Mouse (Mus musculus) stomach, embryonic 14.5 days (tissue): ENCODE data around the gene Ccdc194. TPM values are rescaled to one million over a fixed set of nuclear protein-coding genes. Genes with fewer than 3 reads are reported as not detected.
"Not testable (repeated sequence)": the region's sequence is repeated elsewhere in the genome, so short reads cannot be mapped to it uniquely, and the experiment has no call there.

Experiments
- ATAC-seq: fragments of 200-750 bp; cut with Nextera tagmentation; 2 replicates; pipeline ENCODE4 v1.8.0; 2017; ENCODE audit warnings: low read depth, moderate TSS enrichment; ENCODE audit not compliant: insufficient number of reproducible peaks, insufficient read depth, low FRiP score
- H3K27ac ChIP-seq: fragments of 300-500 bp; sonication (generic); 2 replicates; pipeline ENCODE4 v1.5.1; 2014; ENCODE audit warnings: mild to moderate bottlenecking, low read length, moderate library complexity, mixed read lengths
- H3K27me3 ChIP-seq: fragments of 300-500 bp; sonication (generic); 2 replicates; pipeline ENCODE4 v1.6.1; 2014; ENCODE audit warnings: low read length, control low read depth, mixed read lengths; ENCODE audit not compliant: control insufficient read depth, insufficient read depth
- H3K36me3 ChIP-seq: fragments of 300-500 bp; sonication (generic); 2 replicates; pipeline ENCODE4 v1.6.1; 2014; ENCODE audit warnings: mild to moderate bottlenecking, control low read depth, low read length, moderate library complexity, mixed read lengths; ENCODE audit not compliant: control insufficient read depth, insufficient read depth
- H3K4me1 ChIP-seq: fragments of 300-500 bp; sonication (generic); 2 replicates; pipeline ENCODE4 v1.6.1; 2014; ENCODE audit warnings: low read length, control low read depth, mixed read lengths; ENCODE audit not compliant: control insufficient read depth, insufficient read depth
- H3K4me2 ChIP-seq: fragments of 300-500 bp; sonication (generic); replicated peaks from 2 replicates; pipeline ENCODE4 v1.6.1; 2014; ENCODE audit warnings: low read depth, low read length, control low read depth
- H3K4me3 ChIP-seq: fragments of 300-500 bp; sonication (generic); 2 replicates; pipeline ENCODE4 v1.5.1; 2014; ENCODE audit warnings: low read depth, low read length, control low read depth
- H3K9ac ChIP-seq: fragments of 300-500 bp; sonication (generic); replicated peaks from 2 replicates; pipeline ENCODE4 v1.6.1; 2014; ENCODE audit warnings: low read depth, mild to moderate bottlenecking, control low read depth, low read length, moderate library complexity, mixed read lengths
- H3K9me3 ChIP-seq: fragments of 300-500 bp; sonication (generic); 2 replicates; pipeline ENCODE4 v1.6.1; 2016; ENCODE audit warnings: low read depth, low read length, control low read depth; ENCODE audit not compliant: control insufficient read depth
- WGBS: fragments of 180-500 bp; shearing (Covaris S2); extraction: QIAGEN DNeasy Blood & Tissue Kit; methylation state at CpG from one replicate; pipeline ENCODE4 v1.1.7; 2014; 5-methylcytosine and 5-hydroxymethylcytosine counted together
- polyA plus RNA-seq: library from polyadenylated mRNA; unstranded; fragments of >200 nt; fragmentation: Nextera tagmentation; extraction: Ambion mirVana; gene quantifications from 2 replicates; pipeline ENCODE4 v1.2.1, GENCODE M21; 2014

The Ccdc194 gene
- polyA plus RNA-seq, 1 experiment from 2014 or later: 0.58 TPM

- H3K4me3 ChIP-seq: no peak overlapping the region
- WGBS: 75% methylated on average over 11 of the region's 11 CpGs
- H3K27me3 ChIP-seq: 0 out of 2 replicates have a peak, but pooled peaks cover 12% of the 10 kb centered on the region
- H3K27ac ChIP-seq: peak overlapping the region; percentile 6; the same call in 1 of the 2 replicates
- H3K4me1 ChIP-seq: peaks cover 19% of the 10 kb centered on the region; the same call in 1 of the 2 replicates
- no peak overlapping the region for H3K4me2 ChIP-seq
- H3K36me3 ChIP-seq: no peaks in the 10 kb centered on the region
- no peak overlapping the region for H3K9ac ChIP-seq
- no peaks in the 10 kb centered on the region for H3K9me3 ChIP-seq
- ATAC-seq: 0 out of 2 replicates have a peak, but pooled peaks have one; percentile 30
Observed at GRCm38 (mm10) chr8:71528362-71529073, 3.0 kb upstream of the Ccdc194 start.

GRCm38 (mm10) chr8:71527162-71527870 lies 1.8 kb upstream of the Ccdc194 start:
- Histone ChIP-seq H3K9me3 (no peaks in the 10 kb centered on the region), H3K4me2 (no peak overlapping the region), H3K36me3 (no peaks in the 10 kb centered on the region), H3K27me3 (0 out of 2 replicates have a peak, but pooled peaks cover 12% of the 10 kb centered on the region), H3K4me3 (no peak overlapping the region), H3K9ac (no peak overlapping the region), H3K27ac (peak overlapping the region; percentile 39; the same call in 1 of the 2 replicates), H3K4me1 (peaks cover 19% of the 10 kb centered on the region; the same call in 1 of the 2 replicates)
- WGBS: 44% methylated on average over 3 of the region's 3 CpGs
- ATAC-seq: no peak

GRCm38 (mm10) chr8:71526272-71526671 lies 761 bp upstream of the Ccdc194 start:
- ATAC-seq: no peak
- Histone ChIP-seq H3K36me3 (no peaks in the 10 kb centered on the region), H3K27me3 (0 out of 2 replicates have a peak, but pooled peaks cover 12% of the 10 kb centered on the region), H3K9me3 (no peaks in the 10 kb centered on the region), H3K27ac (peak overlapping the region; percentile 4; the same call in 1 of the 2 replicates), H3K4me1 (peaks cover 19% of the 10 kb centered on the region; the same call in 1 of the 2 replicates), H3K9ac (no peak overlapping the region), H3K4me2 (no peak overlapping the region), H3K4me3 (no peak overlapping the region)
- 18% methylated on average over 6 of the region's 6 CpGs for WGBS

- no peak overlapping the region for H3K4me2 ChIP-seq
- 4% methylated on average over 17 of the region's 17 CpGs for WGBS
- no peaks in the 10 kb centered on the region for H3K36me3 ChIP-seq
- H3K4me1 ChIP-seq: peaks cover 10% of the 10 kb centered on the region; the same call in 1 of the 2 replicates
- no peak overlapping the region for H3K4me3 ChIP-seq
- 0 out of 2 replicates have a peak, but pooled peaks cover 12% of the 10 kb centered on the region for H3K27me3 ChIP-seq
- ATAC-seq: peak; percentile 78; the same call in 1 of the 2 replicates
- no peaks in the 10 kb centered on the region for H3K9me3 ChIP-seq
- no peak overlapping the region for H3K27ac ChIP-seq
- H3K9ac ChIP-seq: no peak overlapping the region
Observed at GRCm38 (mm10) chr8:71521634-71522033, 3.9 kb downstream of the Ccdc194 start.

GRCm38 (mm10) chr8:71519037-71519825 lies 6.3 kb downstream of the Ccdc194 start:
- H3K9me3 ChIP-seq, H3K4me2 ChIP-seq, H3K4me1 ChIP-seq, ATAC-seq, H3K36me3 ChIP-seq, H3K27me3 ChIP-seq, H3K4me3 ChIP-seq, H3K27ac ChIP-seq, H3K9ac ChIP-seq: not testable (repeated sequence)
- 42% methylated on average over 9 of the region's 10 CpGs for WGBS

GRCm38 (mm10) chr8:71516786-71517185 lies 8.7 kb downstream of the Ccdc194 start:
- H3K9me3 ChIP-seq: no peaks in the 10 kb centered on the region
- H3K27ac ChIP-seq: no peak overlapping the region
- no peak overlapping the region for H3K4me3 ChIP-seq
- WGBS: 7% methylated on average over 6 of the region's 6 CpGs
- no peak overlapping the region for H3K4me2 ChIP-seq
- no peaks in the 10 kb centered on the region for H3K36me3 ChIP-seq
- no peaks in the 10 kb centered on the region for H3K4me1 ChIP-seq
- ATAC-seq: no peak
- no peaks in the 10 kb centered on the region for H3K27me3 ChIP-seq
- H3K9ac ChIP-seq: no peak overlapping the region

GRCm38 (mm10) chr8:71515043-71515442 lies 10.5 kb downstream of the Ccdc194 start:
- Histone ChIP-seq H3K9ac (no peak overlapping the region), H3K9me3 (no peaks in the 10 kb centered on the region)

More at GRCm38 (mm10) chr8:71515043-71515442, 10.5 kb downstream of the Ccdc194 start:
- Histone ChIP-seq H3K27ac (no peak overlapping the region), H3K4me2 (no peak overlapping the region), H3K27me3 (no peaks in the 10 kb centered on the region), H3K4me1 (no peaks in the 10 kb centered on the region), H3K36me3 (no peaks in the 10 kb centered on the region), H3K4me3 (no peak overlapping the region)
- WGBS: 69% methylated on average over 5 of the region's 5 CpGs
- no peak for ATAC-seq
